Mouse (Mus musculus): ENCODE results near the gene Adgrf3.

Adgrf3 gene

GRCm38 (mm10) chr5:30202221-30202620 is 3.3 kb downstream of the Adgrf3 start:
- no peak for DNase-seq (ENCODE audit: low read depth)

GRCm38 (mm10) chr5:30201521-30201920 is 4.0 kb downstream of the Adgrf3 start:
- DNase-seq (ENCODE audit: low read depth): peak; percentile 65

GRCm38 (mm10) chr5:30198257-30198656 is 7.3 kb downstream of the Adgrf3 start:
- DNase-seq (ENCODE audit: low read depth): no peak

- no peak for DNase-seq (ENCODE audit: low read depth)
Observed at GRCm38 (mm10) chr5:30195340-30195739, 10.2 kb downstream of the Adgrf3 start.

- DNase-seq (ENCODE audit: low read depth): peak; percentile 37
Observed at GRCm38 (mm10) chr5:30192452-30192851, 13.1 kb downstream of the Adgrf3 start.

GRCm38 (mm10) chr5:30187687-30188485 is 17.6 kb downstream of the Adgrf3 start:
- DNase-seq (ENCODE audit: low read depth): peak; percentile 21

- DNase-seq (ENCODE audit: low read depth): peak; percentile 55
Observed at GRCm38 (mm10) chr5:30175811-30176210, 29.7 kb downstream of the Adgrf3 start.

GRCm38 (mm10) chr5:30172931-30173692 is 32.4 kb downstream of the Adgrf3 start:
- DNase-seq (ENCODE audit: low read depth): no peak

- peak; percentile 6 for DNase-seq (ENCODE audit: low read depth)
Observed at GRCm38 (mm10) chr5:30172115-30172514, 33.4 kb downstream of the Adgrf3 start.

- DNase-seq (ENCODE audit: low read depth): no peak
Observed at GRCm38 (mm10) chr5:30170303-30170940, 35.1 kb downstream of the Adgrf3 start.

- DNase-seq (ENCODE audit: low read depth): no peak
Observed at GRCm38 (mm10) chr5:30165234-30165946, 40.1 kb downstream of the Adgrf3 start.

- DNase-seq (ENCODE audit: low read depth): no peak
Observed at GRCm38 (mm10) chr5:30162339-30162738, 43.2 kb downstream of the Adgrf3 start.

GRCm38 (mm10) chr5:30161836-30162235 is 43.7 kb downstream of the Adgrf3 start:
- no peak for DNase-seq (ENCODE audit: low read depth)

- no peak for DNase-seq (ENCODE audit: low read depth)
Observed at GRCm38 (mm10) chr5:30159601-30160000, 45.9 kb downstream of the Adgrf3 start.

GRCm38 (mm10) chr5:30155821-30156629 is 49.5 kb downstream of the Adgrf3 start:
- no peak for DNase-seq (ENCODE audit: low read depth)

GRCm38 (mm10) chr5:30155395-30155792 is 50.1 kb downstream of the Adgrf3 start:
- DNase-seq (ENCODE audit: low read depth): no peak

- DNase-seq (ENCODE audit: low read depth): peak; percentile 95
Observed at GRCm38 (mm10) chr5:30154474-30155394, 50.8 kb downstream of the Adgrf3 start, which contains the start of the genes Hadha and Hadhb. Gene Hadha, minus strand, starts transcription at chr5:30155162. Gene Hadhb, plus strand, starts transcription at chr5:30155248.

- peak; percentile 68 for DNase-seq (ENCODE audit: low read depth)
Observed at GRCm38 (mm10) chr5:30154013-30154412, 51.5 kb downstream of the Adgrf3 start.

GRCm38 (mm10) chr5:30153222-30153621 is 52.3 kb downstream of the Adgrf3 start:
- DNase-seq (ENCODE audit: low read depth): no peak

- DNase-seq (ENCODE audit: low read depth): no peak
Observed at GRCm38 (mm10) chr5:30152413-30152812, 53.1 kb downstream of the Adgrf3 start.

All from NIH3T3 (cell line).